Mouse (Mus musculus): ENCODE results near the gene Rraga.

DNA sequence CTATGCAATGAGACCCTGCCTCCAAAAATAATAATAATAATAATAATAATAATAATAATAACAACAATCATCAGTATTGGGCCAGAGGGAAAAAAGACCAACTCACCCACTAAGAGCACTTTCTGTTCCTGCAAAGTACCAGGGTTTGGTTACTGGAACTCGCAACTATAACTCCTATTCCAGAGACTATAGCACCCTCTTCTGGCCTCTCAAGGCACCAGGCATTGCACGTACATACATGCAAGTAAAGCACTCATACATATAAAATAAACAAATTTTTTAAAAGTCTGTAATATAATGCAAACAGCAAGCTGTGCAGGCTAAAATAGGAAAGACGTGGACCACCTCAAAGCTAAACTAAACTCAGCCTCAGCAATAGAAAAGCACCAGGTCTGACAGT, 12.8 kb downstream of the Rraga start:
- no peak for TF ChIP-seq CTCF (conservative IDR thresholded peaks at IDR 0.05; ENCODE audit: insufficient read depth, insufficient read length, low read depth, low read length)
- no peak for TF ChIP-seq POLR2A (IDR thresholded peaks at IDR 0.05; ENCODE audit: low read depth, low read length)
